Mouse (Mus musculus): Measurements from ENCODE around the gene Rp9. TPM values are rescaled to one million over a fixed set of nuclear protein-coding genes. Genes with fewer than 3 reads are reported as not detected.

Rp9 gene
- polyA plus RNA-seq, 1 experiment from 2014 or later: 57.2 TPM

DNA sequence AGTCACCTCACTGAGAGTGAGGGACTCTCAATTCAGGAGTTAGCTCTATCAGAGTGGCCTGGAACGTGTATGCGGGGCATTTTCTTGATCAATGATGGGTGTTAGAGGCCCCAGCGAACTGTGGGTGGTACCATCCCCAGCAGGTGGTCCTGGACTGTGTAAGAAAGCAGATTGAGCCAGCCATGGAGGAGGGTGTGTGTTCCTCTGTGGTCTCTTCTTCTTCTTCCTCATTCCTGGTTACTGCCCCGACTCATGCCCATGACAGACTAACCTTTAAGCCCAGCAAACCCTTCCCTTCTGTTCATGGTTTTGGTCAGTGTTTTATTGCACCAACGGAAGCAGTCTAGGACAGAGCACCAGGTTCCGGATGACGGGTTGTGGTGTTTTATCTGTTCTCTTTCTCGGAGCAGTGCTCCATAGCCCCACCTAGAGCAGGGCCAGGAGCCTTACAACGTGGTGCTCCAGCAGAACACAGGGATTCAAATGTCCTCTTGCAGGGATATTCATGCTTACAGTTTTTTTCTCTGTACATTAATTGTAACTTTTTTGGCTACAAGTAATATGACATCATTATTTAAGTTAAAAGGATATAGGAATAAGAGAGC, 24.8 kb upstream of the Rp9 start:
- Histone ChIP-seq H3K9ac (replicated peaks; ENCODE audit: low read length) (no peak overlapping the region), H3K27ac (replicated peaks; ENCODE audit: low read depth, low read length) (no peak overlapping the region), H3K4me2 (ENCODE audit: low read length) (no peak overlapping the region), H3K4me3 (replicated peaks; ENCODE audit: low read depth, low read length) (no peak overlapping the region), H3K36me3 (ENCODE audit: control insufficient read depth, insufficient read depth, low read length) (no peaks in the 10 kb centered on the region), H3K27me3 (ENCODE audit: control insufficient read depth, insufficient read depth, low read length) (no peaks in the 10 kb centered on the region), H3K4me1 (ENCODE audit: control insufficient read depth, insufficient read depth, low read length) (no peaks in the 10 kb centered on the region), H3K9me3 (ENCODE audit: control insufficient read depth, low read length) (no peaks in the 10 kb centered on the region)
- DNase-seq (no peak), ATAC-seq (ENCODE audit: low FRiP score, low TSS enrichment) (no peak)
- WGBS: 86% methylated on average over 9 of the region's 9 CpGs

DNA sequence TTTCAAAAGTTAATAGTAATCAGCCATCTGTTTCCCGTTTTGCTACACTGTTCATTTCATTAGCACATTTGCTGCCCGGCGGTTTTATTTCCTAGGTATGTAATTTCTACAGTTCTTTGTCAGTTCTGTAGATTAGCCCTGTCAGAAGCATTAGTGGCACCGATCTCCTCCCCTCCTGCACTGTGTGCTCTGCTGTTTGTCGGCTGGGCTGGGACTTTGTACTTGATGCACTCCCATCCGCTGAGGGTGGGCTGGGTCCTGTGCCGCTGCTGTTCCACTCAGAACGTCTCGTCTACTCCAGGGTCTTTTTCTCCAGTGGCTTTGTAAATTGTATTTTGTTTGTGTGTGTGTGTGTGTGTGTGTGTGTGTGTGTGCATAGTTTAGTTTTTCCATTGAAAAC, 19.4 kb upstream of the Rp9 start:
- H3K9ac ChIP-seq (replicated peaks; ENCODE audit: low read length): no peak overlapping the region
- no peak overlapping the region for H3K27ac ChIP-seq (replicated peaks; ENCODE audit: low read depth, low read length)
- no peaks in the 10 kb centered on the region for H3K36me3 ChIP-seq (ENCODE audit: control insufficient read depth, insufficient read depth, low read length)
- DNase-seq: no peak
- no peak for ATAC-seq (ENCODE audit: low FRiP score, low TSS enrichment)
- no peak overlapping the region for H3K4me3 ChIP-seq (replicated peaks; ENCODE audit: low read depth, low read length)
- H3K27me3 ChIP-seq (ENCODE audit: control insufficient read depth, insufficient read depth, low read length): no peaks in the 10 kb centered on the region
- no peak overlapping the region for H3K4me2 ChIP-seq (ENCODE audit: low read length)
- H3K4me1 ChIP-seq (ENCODE audit: control insufficient read depth, insufficient read depth, low read length): no peaks in the 10 kb centered on the region
- H3K9me3 ChIP-seq (ENCODE audit: control insufficient read depth, low read length): no peaks in the 10 kb centered on the region
- 72% methylated on average over 9 of the region's 9 CpGs for WGBS

DNA sequence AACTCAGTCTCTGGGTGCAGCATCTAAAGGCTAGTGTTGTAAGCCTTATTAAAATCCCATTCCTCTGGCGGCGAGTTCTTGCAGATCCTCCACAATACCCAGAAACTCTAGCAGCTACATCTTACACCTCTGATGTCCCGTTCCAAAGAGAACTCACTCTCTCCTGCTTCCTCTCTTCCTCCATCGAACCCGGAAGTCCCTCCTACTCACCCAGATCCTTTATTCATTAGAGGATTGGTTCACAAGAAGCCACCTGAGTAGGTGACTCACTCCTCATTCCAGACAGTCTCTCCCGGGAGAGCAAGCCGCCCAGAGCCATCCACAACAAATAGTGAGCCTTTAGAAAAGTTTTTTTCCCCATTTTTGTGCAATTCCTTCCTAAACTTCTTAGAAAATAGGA, 16.7 kb upstream of the Rp9 start:
- no peak overlapping the region for H3K4me2 ChIP-seq (ENCODE audit: low read length)
- no peaks in the 10 kb centered on the region for H3K36me3 ChIP-seq (ENCODE audit: control insufficient read depth, insufficient read depth, low read length)
- 92% methylated on average over 7 of the region's 7 CpGs for WGBS
- DNase-seq: no peak
- no peaks in the 10 kb centered on the region for H3K27me3 ChIP-seq (ENCODE audit: control insufficient read depth, insufficient read depth, low read length)
- no peak overlapping the region for H3K27ac ChIP-seq (replicated peaks; ENCODE audit: low read depth, low read length)
- no peak for ATAC-seq (ENCODE audit: low FRiP score, low TSS enrichment)
- no peak overlapping the region for H3K4me3 ChIP-seq (replicated peaks; ENCODE audit: low read depth, low read length)
- no peaks in the 10 kb centered on the region for H3K4me1 ChIP-seq (ENCODE audit: control insufficient read depth, insufficient read depth, low read length)
- no peak overlapping the region for H3K9ac ChIP-seq (replicated peaks; ENCODE audit: low read length)
- no peaks in the 10 kb centered on the region for H3K9me3 ChIP-seq (ENCODE audit: control insufficient read depth, low read length)

DNA sequence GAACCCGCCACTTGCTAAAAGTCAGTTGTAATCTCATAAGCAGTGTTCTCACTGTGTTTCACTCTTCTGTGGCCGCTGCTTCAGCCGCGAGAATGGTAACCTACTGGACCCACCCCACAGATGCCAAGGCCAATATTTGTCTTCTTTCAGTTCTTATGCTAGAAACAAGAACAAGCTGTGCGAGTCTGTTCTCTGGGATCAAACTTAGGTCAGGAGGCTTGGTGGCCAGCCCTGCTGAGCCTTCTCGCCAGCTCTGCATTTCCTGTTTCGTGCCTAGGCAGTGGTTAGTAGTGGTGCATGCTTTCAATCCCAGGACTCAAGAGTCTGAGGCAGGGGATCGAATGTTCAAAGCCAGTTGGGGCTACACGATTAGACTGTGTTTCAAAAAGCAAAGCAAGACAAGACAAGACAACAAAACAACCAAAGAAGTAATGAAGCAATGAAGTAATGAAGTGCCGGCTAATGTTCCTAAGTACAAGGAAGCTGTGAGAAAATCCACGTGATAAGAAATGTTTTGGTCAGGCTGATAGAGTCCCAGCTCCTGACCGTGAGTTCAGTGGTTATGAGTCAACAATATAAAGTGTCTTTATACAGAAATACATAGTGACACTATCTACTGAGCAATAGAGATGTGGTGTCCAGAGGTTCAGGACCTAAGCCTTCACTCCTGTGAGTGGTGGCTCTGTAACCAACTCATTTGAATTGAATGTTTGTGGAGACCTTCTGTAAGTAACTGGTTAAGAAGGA, 15.2 kb upstream of the Rp9 start:
- Histone ChIP-seq H3K4me3 (replicated peaks; ENCODE audit: low read depth, low read length) (no peak overlapping the region), H3K9ac (replicated peaks; ENCODE audit: low read length) (no peak overlapping the region), H3K36me3 (ENCODE audit: control insufficient read depth, insufficient read depth, low read length) (no peaks in the 10 kb centered on the region), H3K4me1 (ENCODE audit: control insufficient read depth, insufficient read depth, low read length) (no peaks in the 10 kb centered on the region), H3K27me3 (ENCODE audit: control insufficient read depth, insufficient read depth, low read length) (no peaks in the 10 kb centered on the region), H3K27ac (replicated peaks; ENCODE audit: low read depth, low read length) (no peak overlapping the region), H3K4me2 (ENCODE audit: low read length) (no peak overlapping the region), H3K9me3 (ENCODE audit: control insufficient read depth, low read length) (no peaks in the 10 kb centered on the region)
- ATAC-seq (ENCODE audit: low FRiP score, low TSS enrichment): no peak
- 94% methylated on average over 12 of the region's 12 CpGs for WGBS
- no peak for DNase-seq

DNA sequence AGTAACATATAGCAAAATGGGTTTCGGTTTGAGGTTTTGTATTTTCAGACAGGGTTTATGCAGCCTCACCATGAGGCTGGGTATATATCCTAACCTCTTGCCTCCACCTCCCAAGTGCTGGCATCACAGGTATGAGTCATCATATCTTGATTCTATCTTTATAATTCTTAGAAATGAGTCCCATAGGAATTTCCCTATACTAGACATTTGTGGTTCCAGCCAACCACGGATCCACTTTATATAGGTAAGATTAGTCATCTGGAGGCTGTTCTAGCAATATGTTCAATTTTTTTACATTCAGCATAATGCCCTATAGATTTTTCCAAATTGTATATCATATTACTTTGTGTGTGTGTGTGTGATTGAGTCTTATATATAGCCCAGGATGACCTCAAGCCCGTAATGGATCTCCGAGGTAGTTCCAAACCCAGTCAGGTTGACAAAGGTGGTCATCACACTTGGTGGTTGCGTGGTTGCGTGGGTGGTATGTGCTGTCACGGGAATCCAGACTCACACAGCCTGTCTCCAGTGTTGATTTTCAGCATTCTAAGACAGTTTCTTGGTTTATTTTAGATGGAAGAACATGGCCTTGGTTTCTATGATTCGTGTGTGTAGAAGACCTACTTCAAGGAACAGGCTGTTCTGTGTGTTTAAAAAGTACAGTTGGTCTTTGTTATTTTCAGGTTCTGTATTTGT, 14.5 kb upstream of the Rp9 start:
- H3K4me1 ChIP-seq (ENCODE audit: control insufficient read depth, insufficient read depth, low read length): no peaks in the 10 kb centered on the region
- 96% methylated on average over 8 of the region's 8 CpGs for WGBS
- ATAC-seq (ENCODE audit: low FRiP score, low TSS enrichment) (no peak), DNase-seq (no peak)
- H3K9ac ChIP-seq (replicated peaks; ENCODE audit: low read length): no peak overlapping the region
- no peak overlapping the region for H3K4me2 ChIP-seq (ENCODE audit: low read length)
- no peaks in the 10 kb centered on the region for H3K36me3 ChIP-seq (ENCODE audit: control insufficient read depth, insufficient read depth, low read length)
- no peaks in the 10 kb centered on the region for H3K9me3 ChIP-seq (ENCODE audit: control insufficient read depth, low read length)
- H3K4me3 ChIP-seq (replicated peaks; ENCODE audit: low read depth, low read length): no peak overlapping the region
- no peak overlapping the region for H3K27ac ChIP-seq (replicated peaks; ENCODE audit: low read depth, low read length)
- H3K27me3 ChIP-seq (ENCODE audit: control insufficient read depth, insufficient read depth, low read length): no peaks in the 10 kb centered on the region

DNA sequence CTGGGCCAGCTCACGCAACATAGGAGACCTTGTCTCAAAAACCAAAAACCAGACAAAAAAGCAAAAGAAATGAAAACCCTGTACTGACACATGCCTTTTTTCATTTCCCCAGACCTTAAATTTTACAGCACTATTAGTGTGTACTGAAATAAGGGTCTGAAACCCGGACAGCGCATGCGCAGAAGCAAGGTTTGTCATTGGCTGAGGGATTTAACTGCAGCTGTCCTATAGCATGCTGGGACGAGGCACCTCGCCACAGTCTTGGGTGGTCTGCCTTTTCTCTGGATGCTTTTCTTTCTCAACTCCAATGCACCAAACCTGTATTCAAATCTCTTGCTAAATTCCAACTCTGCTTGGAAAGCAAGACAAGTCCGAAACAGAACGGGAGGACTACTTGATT, 9.4 kb upstream of the Rp9 start:
- Histone ChIP-seq H3K4me2 (ENCODE audit: low read length) (no peak overlapping the region), H3K4me1 (ENCODE audit: control insufficient read depth, insufficient read depth, low read length) (0 out of 2 replicates have a peak, but pooled peaks cover 8% of the 10 kb centered on the region), H3K36me3 (ENCODE audit: control insufficient read depth, insufficient read depth, low read length) (no peaks in the 10 kb centered on the region), H3K9ac (replicated peaks; ENCODE audit: low read length) (no peak overlapping the region), H3K4me3 (replicated peaks; ENCODE audit: low read depth, low read length) (no peak overlapping the region), H3K27me3 (ENCODE audit: control insufficient read depth, insufficient read depth, low read length) (no peaks in the 10 kb centered on the region), H3K9me3 (ENCODE audit: control insufficient read depth, low read length) (no peaks in the 10 kb centered on the region), H3K27ac (replicated peaks; ENCODE audit: low read depth, low read length) (no peak overlapping the region)
- ATAC-seq (ENCODE audit: low FRiP score, low TSS enrichment) (no peak), DNase-seq (no peak)
- 90% methylated on average over 8 of the region's 8 CpGs for WGBS

DNA sequence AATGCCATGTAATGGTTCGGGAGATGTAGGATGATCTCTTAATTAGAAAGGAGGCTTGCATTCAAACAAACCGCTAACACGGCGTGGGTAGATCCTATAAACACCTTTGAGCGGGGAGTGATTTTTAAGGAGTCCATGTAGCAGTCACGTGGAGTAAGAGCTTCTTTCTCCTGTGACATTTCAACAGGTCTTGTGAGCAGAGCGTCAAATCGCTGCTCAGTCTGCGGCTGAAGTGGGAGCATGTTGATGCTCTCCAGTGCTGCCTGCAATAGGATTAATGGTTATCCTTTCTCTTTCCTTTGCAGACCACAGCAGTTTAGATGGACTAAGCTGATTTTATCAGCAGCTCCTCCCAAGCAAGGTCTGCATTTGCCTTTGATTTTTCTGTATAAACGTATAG, 6.7 kb upstream of the Rp9 start:
- H3K9ac ChIP-seq (replicated peaks; ENCODE audit: low read length): peak overlapping the region; percentile 58
- peak; percentile 53 for DNase-seq
- no peaks in the 10 kb centered on the region for H3K36me3 ChIP-seq (ENCODE audit: control insufficient read depth, insufficient read depth, low read length)
- WGBS: 3% methylated on average over 10 of the region's 10 CpGs
- H3K4me1 ChIP-seq (ENCODE audit: control insufficient read depth, insufficient read depth, low read length): 0 out of 2 replicates have a peak, but pooled peaks cover 8% of the 10 kb centered on the region
- no peaks in the 10 kb centered on the region for H3K27me3 ChIP-seq (ENCODE audit: control insufficient read depth, insufficient read depth, low read length)
- no peaks in the 10 kb centered on the region for H3K9me3 ChIP-seq (ENCODE audit: control insufficient read depth, low read length)
- no peak overlapping the region; the same call in 1 of the 2 replicates for H3K27ac ChIP-seq (replicated peaks; ENCODE audit: low read depth, low read length)
- H3K4me2 ChIP-seq (ENCODE audit: low read length): peak overlapping the region; percentile 80
- H3K4me3 ChIP-seq (replicated peaks; ENCODE audit: low read depth, low read length): peak overlapping the region; percentile 62
- ATAC-seq (ENCODE audit: low FRiP score, low TSS enrichment): no peak; the same call in 1 of the 2 replicates

DNA sequence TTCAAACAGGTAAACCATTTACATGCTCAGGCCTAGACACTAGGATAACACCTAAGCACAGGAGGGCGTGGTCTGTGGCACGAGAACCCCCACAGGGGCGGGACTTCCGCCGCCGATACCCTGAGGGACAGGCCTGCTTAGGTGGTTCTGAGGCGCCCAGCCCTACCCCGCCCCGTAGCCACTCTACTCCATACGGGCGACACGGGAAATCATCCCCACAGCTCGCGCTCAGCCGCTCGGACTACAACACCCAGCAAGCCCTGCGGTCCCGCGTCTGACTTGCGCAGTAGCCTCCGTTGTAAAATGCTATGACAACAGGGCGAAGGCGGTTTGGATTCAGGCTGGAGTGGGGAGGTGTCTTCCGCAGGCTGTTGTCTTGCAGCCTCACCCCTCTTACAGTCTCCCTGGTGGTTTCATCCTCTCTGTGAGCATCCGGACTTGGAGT, 5.9 kb upstream of the Rp9 start, which contains the start of gene Bbs9:
Bbs9 (plus strand) TSS at position 292 of the 445 bp plus-strand sequence.
- H3K27me3 ChIP-seq (ENCODE audit: control insufficient read depth, insufficient read depth, low read length): no peaks in the 10 kb centered on the region
- under 1% methylated on average over 25 of the region's 25 CpGs for WGBS
- H3K4me3 ChIP-seq (replicated peaks; ENCODE audit: low read depth, low read length): peak within 1 kb of the TSS; percentile 62
- ATAC-seq (ENCODE audit: low FRiP score, low TSS enrichment): peak; percentile 98
- H3K27ac ChIP-seq (replicated peaks; ENCODE audit: low read depth, low read length): peak within 1 kb of the TSS; percentile 50
- H3K9ac ChIP-seq (replicated peaks; ENCODE audit: low read length): peak within 1 kb of the TSS; percentile 58
- DNase-seq: peak; percentile 96
- no peaks in the 10 kb centered on the region for H3K9me3 ChIP-seq (ENCODE audit: control insufficient read depth, low read length)
- 0 out of 2 replicates have a peak, but pooled peaks cover 8% of the 10 kb centered on the region for H3K4me1 ChIP-seq (ENCODE audit: control insufficient read depth, insufficient read depth, low read length)
- H3K36me3 ChIP-seq (ENCODE audit: control insufficient read depth, insufficient read depth, low read length): no peaks in the 10 kb centered on the region
- peak within 1 kb of the TSS; percentile 80 for H3K4me2 ChIP-seq (ENCODE audit: low read length)
